Comparison of ENCODE assay signal across 9 mouse cellular contexts in the genomic region with DNA sequence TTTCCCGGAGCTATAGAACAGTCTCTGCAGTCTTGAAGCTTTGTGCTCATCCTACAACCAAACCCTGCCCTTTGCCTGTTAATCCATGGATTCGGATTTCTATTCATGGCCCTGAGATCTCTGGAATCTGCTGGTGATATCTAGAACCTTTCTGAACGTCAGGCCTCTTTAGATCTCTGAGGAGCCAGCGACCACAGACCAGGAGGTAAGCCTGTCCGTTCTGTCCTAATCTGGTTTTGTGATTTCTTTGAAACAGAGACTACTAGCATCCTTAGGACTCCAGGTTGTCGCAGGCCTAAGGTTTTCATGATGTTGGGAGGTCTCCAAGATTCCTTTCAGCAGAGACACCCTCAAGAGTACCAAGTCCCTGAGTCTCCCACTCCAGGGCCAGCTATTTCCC. TPM values are rescaled to one million over a fixed set of nuclear protein-coding genes. Genes with fewer than 3 reads are reported as not detected.
DNase-seq lines count a peak whose midpoint lies in the region; ATAC-seq lines count a peak whose summit lies in the region.
"Had no signal": no experiment of that assay in that cellular context is flagged by ENCODE, and none has a peak within 500 bp of the region (broad histone marks: within the 10 kb centered on the region; RNA-seq: fewer than 3 reads in every experiment).

No protein-coding gene starts in this region.

- WGBS in hindbrain, embryonic 13.5 days: 33% methylated on average over 6 of the region's 6 CpGs
- WGBS in lung, embryonic 16.5 days: 16% methylated on average over 6 of the region's 6 CpGs

- peaks cover 30% of the 10 kb centered on the region for H3K36me3 ChIP-seq in megakaryocyte, embryonic 14.5 days (replicated peaks; ENCODE audit: low read length)
- peaks cover 26% of the 10 kb centered on the region for H3K36me3 ChIP-seq in hindbrain, embryonic 13.5 days
- peaks cover 24% of the 10 kb centered on the region for H3K36me3 ChIP-seq in lung, embryonic 16.5 days (ENCODE audit: control insufficient read depth, insufficient read depth, low read length)

- no peak for ATAC-seq in megakaryocyte, adult 5-6 weeks (ENCODE audit: poor library complexity, severe bottlenecking)
- ATAC-seq in hindbrain, embryonic 13.5 days (ENCODE audit: low FRiP score): 0 out of 2 replicates have a peak, but pooled peaks have one; percentile 3
- 0 out of 2 replicates have a peak, but pooled peaks have one; percentile 0 for ATAC-seq in lung, embryonic 16.5 days (ENCODE audit: low read depth)

- peak overlapping the region; percentile 99 for H3K4me3 ChIP-seq in megakaryocyte, embryonic 14.5 days (replicated peaks)
- H3K4me3 ChIP-seq in hindbrain, embryonic 13.5 days: peak overlapping the region; percentile 73
- H3K4me3 ChIP-seq in lung, embryonic 16.5 days (ENCODE audit: low read length): peak overlapping the region; percentile 61

- H3K27ac ChIP-seq in hindbrain, embryonic 13.5 days: peak overlapping the region; percentile 95
- peak overlapping the region; percentile 99 for H3K27ac ChIP-seq in lung, embryonic 16.5 days (ENCODE audit: low read length)

- H3K9ac ChIP-seq in hindbrain, embryonic 13.5 days: peak overlapping the region; percentile 88
- H3K9ac ChIP-seq in lung, embryonic 16.5 days (ENCODE audit: low read length): peak overlapping the region; percentile 77

- peak overlapping the region; percentile 87 for H3K4me2 ChIP-seq in hindbrain, embryonic 13.5 days
- peak overlapping the region; percentile 86 for H3K4me2 ChIP-seq in lung, embryonic 16.5 days (ENCODE audit: low read depth, low read length)

- peak; percentile 26 for DNase-seq in adrenal gland, postnatal 10 days
- no peak for DNase-seq in adrenal gland, adult 2 months
- DNase-seq in telencephalon, adult 2 months (ENCODE audit: low read depth, low spot score): peak; percentile 35
- DNase-seq in thymus, postnatal 14 days: no peak

- H3K4me1 ChIP-seq in megakaryocyte, embryonic 14.5 days: peaks cover 59% of the 10 kb centered on the region
- H3K4me1 ChIP-seq in hindbrain, embryonic 13.5 days (replicated peaks): peaks cover 50% of the 10 kb centered on the region
- H3K4me1 ChIP-seq in lung, embryonic 16.5 days (replicated peaks; ENCODE audit: control insufficient read depth, insufficient read depth, low read length): peaks cover 35% of the 10 kb centered on the region

- no peaks in the 10 kb centered on the region for H3K27me3 ChIP-seq in megakaryocyte, embryonic 14.5 days (replicated peaks)
- H3K27me3 ChIP-seq in hindbrain, embryonic 13.5 days: peaks cover 22% of the 10 kb centered on the region
- no peaks in the 10 kb centered on the region for H3K27me3 ChIP-seq in lung, embryonic 16.5 days (ENCODE audit: control insufficient read depth, insufficient read depth, low read depth, low read length)

- H3K9me3 ChIP-seq in megakaryocyte, embryonic 14.5 days: peaks cover 7% of the 10 kb centered on the region
- H3K9me3 ChIP-seq in hindbrain, embryonic 13.5 days: peaks cover 8% of the 10 kb centered on the region; the same call in 1 of the 2 replicates
- H3K9me3 ChIP-seq in lung, embryonic 16.5 days (ENCODE audit: control insufficient read depth, low read length): peaks cover 3% of the 10 kb centered on the region; the same call in 1 of the 2 replicates

RNA-seq across cellular contexts. Expression of a gene that starts 0.4 kb away (rescaled TPM):
- total RNA-seq in adrenal gland, postnatal 10 days (2021): 10 to 100 TPM; 23.3 to 33.0 TPM
- 10 to 100 TPM; 17.2 to 17.3 TPM for total RNA-seq in adrenal gland, adult 2 months (2021)
- polyA plus RNA-seq in adrenal gland, adult 2 months (2012; rRNA removed): 10.4 and 11.2 TPM in 2 replicates
- 1.9 and 3.7 TPM in 2 replicates for polyA plus RNA-seq in megakaryocyte, embryonic 14.5 days (2012; ENCODE audit: insufficient read depth, low replicate concordance)
- 4.2 and 4.5 TPM in 2 replicates for total RNA-seq in megakaryocyte, adult 5-6 weeks (2015)
- total RNA-seq in megakaryocyte, adult 5-6 weeks (2017): 8.1 and 9.3 TPM in 2 replicates
- polyA plus RNA-seq in hindbrain, embryonic 13.5 days (2015; fragmentation: Nextera tagmentation; extraction: Ambion mirVana): 41.3 and 44.5 TPM in 2 replicates
- polyA plus RNA-seq in lung, embryonic 16.5 days (2015; fragmentation: Nextera tagmentation; extraction: Ambion mirVana): 27.6 and 28.1 TPM in 2 replicates

RNA-seq across cellular contexts. Expression of a gene that starts 25.9 kb away (rescaled TPM):
- total RNA-seq in adrenal gland, postnatal 10 days (2021): 10 to 100 TPM; 67.4 to 94.7 TPM
- 10 to 100 TPM; 58.8 to 82.3 TPM for total RNA-seq in adrenal gland, adult 2 months (2021)
- polyA plus RNA-seq in adrenal gland, adult 2 months (2012; rRNA removed): 2.7 and 2.8 TPM in 2 replicates
- 3.7 and 29.8 TPM in 2 replicates for polyA plus RNA-seq in megakaryocyte, embryonic 14.5 days (2012; ENCODE audit: insufficient read depth, low replicate concordance)
- total RNA-seq in megakaryocyte, adult 5-6 weeks (2015): 80.0 and 85.4 TPM in 2 replicates
- total RNA-seq in megakaryocyte, adult 5-6 weeks (2017): 124 and 138 TPM in 2 replicates
- polyA plus RNA-seq in hindbrain, embryonic 13.5 days (2015; fragmentation: Nextera tagmentation; extraction: Ambion mirVana): 234 and 252 TPM in 2 replicates
- 146 and 158 TPM in 2 replicates for polyA plus RNA-seq in lung, embryonic 16.5 days (2015; fragmentation: Nextera tagmentation; extraction: Ambion mirVana)

RNA-seq across cellular contexts. Expression of a gene that starts 37.4 kb away (rescaled TPM):
- total RNA-seq in adrenal gland, postnatal 10 days (2021): 10 to 100 TPM; 15.1 to 22.7 TPM
- 1 to 10 TPM; 1.7 to 2.7 TPM for total RNA-seq in adrenal gland, adult 2 months (2021)
- 0.13 and 0.54 TPM in 2 replicates for polyA plus RNA-seq in adrenal gland, adult 2 months (2012; rRNA removed)
- not detected in 2 replicates for polyA plus RNA-seq in megakaryocyte, embryonic 14.5 days (2012; ENCODE audit: insufficient read depth, low replicate concordance)
- 5.6 and 6.0 TPM in 2 replicates for total RNA-seq in megakaryocyte, adult 5-6 weeks (2015)
- total RNA-seq in megakaryocyte, adult 5-6 weeks (2017): 3.5 and 7.2 TPM in 2 replicates
- 2.2 and 2.4 TPM in 2 replicates for polyA plus RNA-seq in hindbrain, embryonic 13.5 days (2015; fragmentation: Nextera tagmentation; extraction: Ambion mirVana)
- polyA plus RNA-seq in lung, embryonic 16.5 days (2015; fragmentation: Nextera tagmentation; extraction: Ambion mirVana): 20.3 and 22.9 TPM in 2 replicates
- total RNA-seq: common myeloid progenitor, adult 5-6 weeks had no signal

Comparison
In these comparisons a context has a peak if more than half of its experiments do, and no peak if none do; other contexts are left out.
1. DNase-seq: peak in adrenal gland, postnatal 10 days (single experiment) and telencephalon, adult 2 months (single experiment); none in adrenal gland, adult 2 months (single experiment) and thymus, postnatal 14 days (single experiment).
2. Peak in every context shown above with its lines, with median percentiles within 50 percentile points of each other: H3K4me3 ChIP-seq.